Mouse (Mus musculus): ENCODE results near the gene Spata16. TPM values are rescaled to one million over a fixed set of nuclear protein-coding genes. Genes with fewer than 3 reads are reported as not detected.

Spata16 gene
- polyA plus RNA-seq, 1 experiment from 2014 or later, result not detected

DNA sequence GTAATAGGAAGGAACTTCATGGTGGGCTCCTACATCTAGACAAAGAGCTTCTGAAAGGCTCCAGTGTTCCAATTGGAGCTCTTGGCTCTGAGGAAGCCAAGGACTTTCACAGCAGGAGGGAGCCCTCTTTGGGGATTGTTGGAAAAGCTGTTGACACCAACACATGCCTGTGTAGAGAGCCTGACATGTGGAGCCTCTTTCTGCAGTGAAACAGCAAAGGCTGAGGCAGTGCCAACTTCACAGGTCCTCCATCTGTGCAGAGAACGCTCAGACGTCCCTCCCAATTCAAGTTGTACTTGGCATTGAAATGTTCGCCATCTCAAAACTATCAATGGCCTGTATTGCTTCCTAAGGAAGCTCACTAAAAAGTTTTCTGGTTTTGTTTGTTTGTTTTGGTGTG lies 207.6 kb downstream of the Spata16 start:
- H3K36me3 ChIP-seq (replicated peaks), result no peaks in the 10 kb centered on the region
- H3K4me3 ChIP-seq, result no peak overlapping the region
- no peaks in the 10 kb centered on the region for H3K4me1 ChIP-seq
- no peaks in the 10 kb centered on the region for H3K9me3 ChIP-seq
- WGBS, result 88% methylated on average over 3 of the region's 3 CpGs
- H3K27ac ChIP-seq (replicated peaks), result no peak overlapping the region
- no peaks in the 10 kb centered on the region for H3K27me3 ChIP-seq (replicated peaks; ENCODE audit: low read depth, poor library complexity, severe bottlenecking)
- no peak for DNase-seq (ENCODE audit: low spot score)

GRCm38 (mm10) chr3:26847935-26848334 lies 210.5 kb downstream of the Spata16 start:
- 83% methylated on average over 5 of the region's 5 CpGs for WGBS
- Histone ChIP-seq H3K27ac (replicated peaks) (no peak overlapping the region), H3K36me3 (replicated peaks) (no peaks in the 10 kb centered on the region), H3K4me1 (no peaks in the 10 kb centered on the region), H3K9me3 (no peaks in the 10 kb centered on the region), H3K27me3 (replicated peaks; ENCODE audit: low read depth, poor library complexity, severe bottlenecking) (no peaks in the 10 kb centered on the region), H3K4me3 (no peak overlapping the region)
- no peak for DNase-seq (ENCODE audit: low spot score)

- Histone ChIP-seq H3K27ac (replicated peaks) (no peak overlapping the region), H3K9me3 (no peaks in the 10 kb centered on the region), H3K27me3 (replicated peaks; ENCODE audit: low read depth, poor library complexity, severe bottlenecking) (no peaks in the 10 kb centered on the region), H3K4me3 (no peak overlapping the region), H3K36me3 (replicated peaks) (no peaks in the 10 kb centered on the region), H3K4me1 (no peaks in the 10 kb centered on the region)
- no peak for DNase-seq (ENCODE audit: low spot score)
These were observed 212.8 kb downstream of the Spata16 start for GRCm38 (mm10) chr3:26850207-26850606.

GRCm38 (mm10) chr3:26850691-26851563 lies 213.5 kb downstream of the Spata16 start:
- Histone ChIP-seq H3K9me3 (no peaks in the 10 kb centered on the region), H3K36me3 (replicated peaks) (no peaks in the 10 kb centered on the region), H3K4me1 (no peaks in the 10 kb centered on the region), H3K4me3 (no peak overlapping the region), H3K27ac (replicated peaks) (no peak overlapping the region), H3K27me3 (replicated peaks; ENCODE audit: low read depth, poor library complexity, severe bottlenecking) (no peaks in the 10 kb centered on the region)
- DNase-seq (ENCODE audit: low spot score), result no peak
- WGBS, result 55% methylated on average over 9 of the region's 9 CpGs

DNA sequence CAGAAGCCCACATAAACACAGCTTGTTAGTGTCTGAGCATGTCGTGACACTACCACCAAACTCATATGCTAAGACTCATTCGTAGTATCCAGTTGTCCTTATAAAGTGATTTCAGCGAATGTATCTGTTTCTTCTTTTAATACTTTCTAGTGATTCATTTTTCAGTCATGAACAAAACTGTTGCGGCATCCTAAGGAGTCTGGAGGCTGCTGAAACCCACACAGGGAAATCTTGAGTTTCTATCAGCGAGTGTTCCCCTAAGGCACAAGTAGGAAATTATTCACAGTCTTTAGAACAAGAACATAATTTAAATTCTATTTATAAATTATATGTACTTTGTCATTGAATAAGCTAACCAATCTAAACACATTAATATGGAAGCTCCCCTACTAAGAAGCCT lies 216.1 kb downstream of the Spata16 start:
- no peaks in the 10 kb centered on the region for H3K27me3 ChIP-seq (replicated peaks; ENCODE audit: low read depth, poor library complexity, severe bottlenecking)
- H3K4me1 ChIP-seq, result no peaks in the 10 kb centered on the region
- H3K36me3 ChIP-seq (replicated peaks), result no peaks in the 10 kb centered on the region
- WGBS, result 92% methylated on average over 5 of the region's 5 CpGs
- no peak overlapping the region for H3K27ac ChIP-seq (replicated peaks)
- no peak overlapping the region for H3K4me3 ChIP-seq
- DNase-seq (ENCODE audit: low spot score), result no peak
- H3K9me3 ChIP-seq, result no peaks in the 10 kb centered on the region

GRCm38 (mm10) chr3:26874706-26875105 lies 237.3 kb downstream of the Spata16 start:
- no peak overlapping the region for H3K4me3 ChIP-seq
- no peak overlapping the region for H3K27ac ChIP-seq (replicated peaks)
- no peaks in the 10 kb centered on the region for H3K9me3 ChIP-seq
- WGBS, result 72% methylated on average over 2 of the region's 2 CpGs
- no peaks in the 10 kb centered on the region for H3K27me3 ChIP-seq (replicated peaks; ENCODE audit: low read depth, poor library complexity, severe bottlenecking)
- no peak for DNase-seq (ENCODE audit: low spot score)
- no peaks in the 10 kb centered on the region for H3K4me1 ChIP-seq
- no peaks in the 10 kb centered on the region for H3K36me3 ChIP-seq (replicated peaks)

DNA sequence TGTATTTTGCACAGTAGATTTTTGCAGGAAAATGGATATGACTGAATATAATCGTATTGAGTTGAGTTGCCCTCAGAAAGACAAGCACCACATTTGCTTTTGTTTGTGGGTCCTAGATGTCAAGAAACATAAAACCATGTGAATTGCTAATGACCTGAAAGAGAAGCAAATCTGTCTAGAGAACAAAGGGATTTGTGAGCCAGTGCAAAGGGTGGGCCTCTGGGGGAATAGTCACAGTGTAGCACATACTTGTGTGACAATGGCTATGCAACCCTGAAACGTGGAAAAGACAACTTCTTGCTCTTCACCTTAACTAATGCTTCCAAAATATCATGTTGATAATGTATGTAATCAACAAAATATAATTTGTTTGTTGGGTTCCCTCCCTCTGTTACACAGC lies 239.9 kb downstream of the Spata16 start:
- no peaks in the 10 kb centered on the region for H3K27me3 ChIP-seq (replicated peaks; ENCODE audit: low read depth, poor library complexity, severe bottlenecking)
- no peak overlapping the region for H3K4me3 ChIP-seq
- H3K36me3 ChIP-seq (replicated peaks), result no peaks in the 10 kb centered on the region
- 70% methylated on average over 2 of the region's 2 CpGs for WGBS
- no peaks in the 10 kb centered on the region for H3K9me3 ChIP-seq
- DNase-seq (ENCODE audit: low spot score), result no peak
- H3K27ac ChIP-seq (replicated peaks), result no peak overlapping the region
- H3K4me1 ChIP-seq, result no peaks in the 10 kb centered on the region

GRCm38 (mm10) chr3:26916607-26917006 lies 279.2 kb downstream of the Spata16 start:
- 95% methylated on average over 1 of the region's 1 CpGs for WGBS
- Histone ChIP-seq H3K9me3 (no peaks in the 10 kb centered on the region), H3K36me3 (replicated peaks) (no peaks in the 10 kb centered on the region), H3K4me1 (no peaks in the 10 kb centered on the region), H3K4me3 (no peak overlapping the region), H3K27ac (replicated peaks) (no peak overlapping the region), H3K27me3 (replicated peaks; ENCODE audit: low read depth, poor library complexity, severe bottlenecking) (no peaks in the 10 kb centered on the region)
- DNase-seq (ENCODE audit: low spot score), result no peak

DNA sequence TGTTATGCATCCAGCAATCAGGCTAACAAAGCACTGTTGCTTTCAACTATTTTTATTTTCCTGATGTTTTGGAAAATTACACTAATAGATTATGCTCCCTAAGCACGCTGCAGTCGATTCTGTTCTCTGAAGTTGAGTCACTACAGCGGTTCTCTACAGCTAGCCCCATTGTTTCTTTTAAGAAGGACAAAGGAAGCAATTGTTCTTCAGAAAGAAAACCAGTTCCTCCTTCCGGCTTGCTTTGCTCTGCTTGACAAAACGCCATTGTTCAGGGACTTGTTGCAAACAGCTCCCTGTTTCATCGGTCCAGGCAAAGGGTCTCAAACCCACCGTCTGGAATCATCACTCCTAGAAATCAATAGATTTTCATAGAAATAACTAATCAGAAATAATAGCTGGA lies 283.6 kb downstream of the Spata16 start:
- no peak for DNase-seq (ENCODE audit: low spot score)
- Histone ChIP-seq H3K9me3 (no peaks in the 10 kb centered on the region; the same call in 1 of the 2 replicates), H3K4me1 (no peaks in the 10 kb centered on the region), H3K4me3 (no peak overlapping the region), H3K27ac (replicated peaks) (no peak overlapping the region), H3K27me3 (replicated peaks; ENCODE audit: low read depth, poor library complexity, severe bottlenecking) (no peaks in the 10 kb centered on the region), H3K36me3 (replicated peaks) (no peaks in the 10 kb centered on the region)
- WGBS, result 30% methylated on average over 7 of the region's 7 CpGs

- no peak overlapping the region for H3K27ac ChIP-seq (replicated peaks)
- no peak for DNase-seq (ENCODE audit: low spot score)
- H3K9me3 ChIP-seq, result no peaks in the 10 kb centered on the region; the same call in 1 of the 2 replicates
- H3K4me3 ChIP-seq, result no peak overlapping the region
- no peaks in the 10 kb centered on the region for H3K36me3 ChIP-seq (replicated peaks)
- WGBS, result 87% methylated on average over 2 of the region's 2 CpGs
- H3K27me3 ChIP-seq (replicated peaks; ENCODE audit: low read depth, poor library complexity, severe bottlenecking), result no peaks in the 10 kb centered on the region
- no peaks in the 10 kb centered on the region for H3K4me1 ChIP-seq
These were observed 284.2 kb downstream of the Spata16 start for GRCm38 (mm10) chr3:26921576-26921975.

- H3K27me3 ChIP-seq (replicated peaks; ENCODE audit: low read depth, poor library complexity, severe bottlenecking), result no peaks in the 10 kb centered on the region
- H3K4me3 ChIP-seq, result no peak overlapping the region
- H3K27ac ChIP-seq (replicated peaks), result no peak overlapping the region
- H3K9me3 ChIP-seq, result no peaks in the 10 kb centered on the region; the same call in 1 of the 2 replicates
- 87% methylated on average over 5 of the region's 5 CpGs for WGBS
- DNase-seq (ENCODE audit: low spot score), result no peak
- no peaks in the 10 kb centered on the region for H3K4me1 ChIP-seq
- H3K36me3 ChIP-seq (replicated peaks), result no peaks in the 10 kb centered on the region
These were observed 286.0 kb downstream of the Spata16 start for GRCm38 (mm10) chr3:26923391-26923790.

- Histone ChIP-seq H3K4me3 (no peak overlapping the region), H3K4me1 (no peaks in the 10 kb centered on the region), H3K27ac (replicated peaks) (no peak overlapping the region), H3K36me3 (replicated peaks) (no peaks in the 10 kb centered on the region), H3K27me3 (replicated peaks; ENCODE audit: low read depth, poor library complexity, severe bottlenecking) (no peaks in the 10 kb centered on the region), H3K9me3 (no peaks in the 10 kb centered on the region; the same call in 1 of the 2 replicates)
- WGBS, result 79% methylated on average over 3 of the region's 3 CpGs
- no peak for DNase-seq (ENCODE audit: low spot score)
These were observed 286.8 kb downstream of the Spata16 start for GRCm38 (mm10) chr3:26924212-26924611.

DNA sequence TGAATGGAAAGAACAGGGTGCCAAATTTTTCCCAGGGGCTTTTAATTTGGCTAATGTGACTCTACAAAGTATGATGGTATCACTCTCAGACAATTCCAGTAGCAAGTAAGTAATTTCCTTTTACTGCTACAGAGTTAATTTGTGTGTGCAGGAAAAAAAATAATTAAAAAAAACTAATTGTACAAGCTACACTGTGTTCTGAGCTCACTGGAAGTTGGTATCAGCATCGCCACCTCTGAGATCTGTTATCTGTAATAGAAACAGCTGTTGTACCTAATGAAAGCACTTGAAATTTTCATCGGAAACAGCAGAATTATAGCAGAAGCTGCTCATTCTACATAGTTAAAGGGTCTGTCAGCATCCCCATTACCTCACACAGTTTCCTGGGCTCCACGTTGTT lies 295.7 kb downstream of the Spata16 start:
- Histone ChIP-seq H3K27me3 (replicated peaks; ENCODE audit: low read depth, poor library complexity, severe bottlenecking) (no peaks in the 10 kb centered on the region), H3K9me3 (no peaks in the 10 kb centered on the region), H3K4me3 (no peak overlapping the region), H3K4me1 (no peaks in the 10 kb centered on the region), H3K27ac (replicated peaks) (no peak overlapping the region), H3K36me3 (replicated peaks) (no peaks in the 10 kb centered on the region)
- no peak for DNase-seq (ENCODE audit: low spot score)
- 92% methylated on average over 3 of the region's 3 CpGs for WGBS
